Mouse (Mus musculus): ENCODE measurements around the gene Pdcd7. TPM values are rescaled to one million over a fixed set of nuclear protein-coding genes. Genes with fewer than 3 reads are reported as not detected.

The Pdcd7 gene
- total RNA-seq, 2 experiments from 2014 or later: 11.5 to 12.6 TPM

DNA sequence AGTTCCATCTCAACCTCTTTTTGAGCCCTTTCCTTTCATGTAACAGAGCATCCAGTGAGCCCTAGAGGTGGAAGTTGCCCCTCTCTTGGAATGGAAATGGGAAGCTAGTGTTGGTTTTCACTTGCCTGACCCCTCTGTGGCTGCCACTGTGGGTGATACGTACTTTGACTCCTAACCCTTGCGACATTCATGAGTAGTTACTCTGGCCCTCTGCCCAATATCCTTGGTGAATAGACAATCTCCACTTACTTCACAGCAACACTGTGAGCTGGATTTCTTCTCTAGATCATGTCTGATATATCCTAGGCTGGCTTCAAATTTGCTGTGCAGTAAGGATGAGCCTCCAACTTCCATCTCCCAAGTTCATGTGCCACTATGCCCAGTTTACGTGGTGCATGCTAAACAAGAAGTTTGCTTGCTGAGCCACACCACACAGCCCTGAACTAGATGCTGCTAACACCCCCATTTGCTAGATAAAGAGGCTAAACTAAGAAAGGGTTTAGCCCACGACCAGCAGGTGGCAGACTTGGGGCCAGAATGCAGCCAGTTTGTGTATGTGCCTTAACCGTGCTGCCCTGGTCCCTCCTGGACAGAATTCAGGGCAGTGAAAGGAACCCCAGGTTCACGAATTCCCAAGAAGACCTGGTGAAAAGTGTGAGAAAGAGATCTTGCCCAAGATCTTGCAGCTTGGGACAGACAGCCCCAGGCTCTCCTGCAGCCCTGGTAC is 46.9 kb downstream of the Pdcd7 start:
- no peak for DNase-seq (ENCODE audit: low spot score)
- intact Hi-C loops (cut with DNase I): loop anchor here (2.0 kb wide), 1 partner anchor 40 kb away; no protein-coding TSS in a partner anchor

- intact Hi-C loops (cut with DNase I): loop anchor here (2.0 kb wide), 1 partner anchor 39 kb away; no protein-coding TSS in a partner anchor
- DNase-seq (ENCODE audit: low spot score): no peak
These were observed 47.7 kb downstream of the Pdcd7 start for GRCm38 (mm10) chr9:65393606-65394005.

DNA sequence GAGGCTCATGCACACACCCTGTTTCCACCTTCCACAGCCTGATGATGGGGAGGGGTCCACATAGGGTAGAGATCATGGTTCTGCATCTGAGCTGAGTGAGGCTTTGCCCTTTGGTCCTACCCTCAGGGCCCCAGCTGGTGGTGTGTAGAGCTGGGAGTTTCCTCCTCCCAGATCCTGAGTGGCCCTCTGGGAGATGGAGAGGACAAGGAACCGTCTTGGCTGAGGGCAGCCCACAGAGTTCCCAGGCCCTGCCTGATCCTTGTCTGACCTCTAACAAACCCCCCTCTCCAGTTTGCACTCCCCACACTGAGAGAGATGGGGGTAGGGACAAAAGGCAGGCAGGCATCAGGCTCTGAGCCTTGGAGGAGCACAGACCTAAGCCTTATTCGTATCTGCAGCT is 48.5 kb downstream of the Pdcd7 start:
- DNase-seq (ENCODE audit: low spot score): no peak
- intact Hi-C loops (cut with DNase I): no loop called here

GRCm38 (mm10) chr9:65398279-65398678 is 52.4 kb downstream of the Pdcd7 start, which contains the start of gene Rasl12:
TSS of gene Rasl12 (plus strand) at chr9:65398506.
- intact Hi-C loops (cut with DNase I): no loop called here

DNA sequence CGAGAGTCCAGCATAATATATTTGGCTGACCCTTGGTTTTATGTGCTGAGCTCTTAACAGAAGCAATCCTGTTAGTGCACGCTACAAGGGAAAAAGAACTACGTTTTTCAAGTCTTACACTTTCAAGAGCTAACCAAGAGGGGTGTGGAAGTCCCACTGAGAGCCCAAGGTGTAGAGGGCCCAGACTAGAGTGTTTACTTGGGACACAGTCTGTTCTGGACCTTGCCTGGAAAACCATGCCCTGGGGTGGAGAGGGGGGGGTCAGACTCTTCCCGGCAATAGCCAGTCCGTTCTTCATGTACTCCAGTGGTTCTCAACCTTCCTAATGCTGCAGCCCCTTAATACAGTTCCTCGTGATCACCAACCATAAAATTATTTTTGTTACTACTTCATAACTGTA is 54.0 kb downstream of the Pdcd7 start:
- intact Hi-C loops (cut with DNase I): no loop called here
- no peak for DNase-seq (ENCODE audit: low spot score)

More at GRCm38 (mm10) chr9:65398279-65398678, 52.4 kb downstream of the Pdcd7 start, which contains the start of gene Rasl12:
- DNase-seq (ENCODE audit: low spot score): peak; percentile 68

DNA sequence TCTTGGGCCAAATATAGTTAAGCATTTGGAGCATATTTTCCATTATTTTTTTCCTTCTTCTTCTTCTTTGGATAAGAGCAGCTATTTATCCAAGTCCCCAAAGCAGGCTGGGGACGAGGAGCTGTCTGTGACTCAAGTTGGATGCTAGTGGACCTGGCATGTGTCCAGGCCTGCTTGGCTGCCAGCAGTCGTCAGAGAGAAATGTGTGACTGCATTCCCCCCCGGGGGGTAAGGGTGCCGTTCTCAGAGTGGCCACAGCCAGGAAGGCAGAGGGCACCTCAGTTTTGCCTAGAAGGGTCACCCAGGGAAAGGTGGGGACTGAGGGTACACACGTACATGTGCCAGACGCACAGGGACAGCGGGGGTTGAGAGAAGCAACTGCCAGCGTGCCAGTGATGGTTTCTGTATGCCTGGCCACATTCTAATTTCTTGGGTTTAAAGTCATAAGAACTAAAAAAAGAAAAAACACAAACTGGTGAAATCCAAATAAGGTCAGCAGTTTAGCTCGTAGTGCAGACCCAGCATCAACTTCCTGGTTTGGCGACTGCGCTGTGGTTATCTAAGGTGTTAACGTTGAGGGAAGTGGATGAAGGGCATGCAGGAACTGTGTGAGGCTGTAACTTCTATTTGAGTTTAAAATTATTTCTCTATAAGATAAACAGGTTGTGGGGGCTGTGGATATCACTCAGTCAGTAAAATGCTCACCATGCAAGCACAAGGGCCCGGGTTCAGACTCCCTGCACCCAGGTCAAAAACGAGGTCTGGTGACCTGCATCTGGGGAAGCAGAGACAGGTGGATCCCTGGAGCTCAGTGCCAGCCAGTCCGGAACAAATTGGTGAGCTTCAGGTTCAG is 58.7 kb downstream of the Pdcd7 start:
- intact Hi-C loops (cut with DNase I): no loop called here
- DNase-seq (ENCODE audit: low spot score): peak; percentile 80

- DNase-seq (ENCODE audit: low spot score): no peak
- intact Hi-C loops (cut with DNase I): no loop called here
These were observed 59.2 kb downstream of the Pdcd7 start for GRCm38 (mm10) chr9:65405184-65405449.

DNA sequence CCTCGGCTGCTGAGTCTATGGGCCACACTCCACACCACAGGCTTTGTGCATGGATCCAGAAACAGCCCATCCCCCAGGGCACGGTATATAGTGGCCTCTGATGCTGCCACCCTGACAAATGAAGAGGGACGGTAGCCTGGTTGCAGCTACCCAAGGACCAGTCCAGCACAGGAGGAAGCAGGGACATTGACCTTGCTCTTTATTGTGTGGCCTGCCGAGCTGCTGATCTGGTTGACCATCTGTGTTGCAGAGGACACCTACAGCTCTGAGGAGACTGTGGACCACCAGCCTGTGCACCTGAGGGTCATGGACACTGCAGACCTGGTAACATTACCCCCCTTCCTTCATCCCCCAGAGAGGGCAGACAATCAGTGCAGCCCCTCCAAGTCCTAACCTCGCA is 61.4 kb downstream of the Pdcd7 start:
- intact Hi-C loops (cut with DNase I): no loop called here

DNA sequence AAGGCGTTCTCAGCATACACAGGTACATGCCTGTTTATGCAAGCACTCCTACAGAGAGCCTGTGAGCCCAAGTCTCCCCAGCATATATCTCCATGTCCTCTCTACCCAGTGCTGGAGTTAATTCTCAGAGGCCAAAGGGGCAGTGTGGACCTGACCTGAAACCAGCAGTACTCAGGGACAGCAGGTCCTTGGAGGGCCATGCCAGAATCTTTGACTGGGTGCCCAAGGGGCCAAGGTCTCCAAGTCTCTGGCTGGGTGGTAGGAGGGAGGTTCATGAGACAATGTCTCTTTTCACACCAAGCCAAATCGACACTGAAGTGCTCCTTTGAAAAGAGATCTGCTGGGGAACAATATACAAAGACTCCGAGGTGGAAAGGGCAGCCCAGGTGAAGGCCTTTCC is 62.0 kb downstream of the Pdcd7 start:
- intact Hi-C loops (cut with DNase I): no loop called here
- no peak for DNase-seq (ENCODE audit: low spot score)

More for the DNA sequence above, 61.4 kb downstream of the Pdcd7 start:
- DNase-seq (ENCODE audit: low spot score): no peak

GRCm38 (mm10) chr9:65408871-65409295 is 63.0 kb downstream of the Pdcd7 start:
- no peak for DNase-seq (ENCODE audit: low spot score)
- intact Hi-C loops (cut with DNase I): no loop called here

Other genes with a start within 250 kb of the Pdcd7 start
- 10 to 100 TPM in 1 of 2 experiments, 1 to 10 TPM in 1; 8.9 to 10.3 TPM for gene Igdcc4, start 244.6 kb upstream of the Pdcd7 start, total RNA-seq (2021)
- under 1 TPM in 1 of 2 experiments, not detected in 1; 0.08 TPM for gene Igdcc3, start 204.9 kb upstream of the Pdcd7 start, total RNA-seq (2021)
- gene Parp16, start 150.8 kb upstream of the Pdcd7 start, total RNA-seq (2021): 1 to 10 TPM; 4.2 TPM
- 1 to 10 TPM; 4.8 to 6.6 TPM for gene Cilp, start 80.9 kb upstream of the Pdcd7 start, total RNA-seq (2021)
- gene Clpx, start 51.8 kb upstream of the Pdcd7 start, total RNA-seq (2021): 100 to 1,000 TPM; 101 to 106 TPM
- under 1 TPM; 0.20 to 0.39 TPM for gene Ubap1l, start 14.9 kb downstream of the Pdcd7 start, total RNA-seq (2021)
- gene Kbtbd13, start 45.5 kb downstream of the Pdcd7 start, total RNA-seq (2021): 1 to 10 TPM; 2.6 to 3.1 TPM
- gene Rasl12, start 52.4 kb downstream of the Pdcd7 start, total RNA-seq (2021): 1 to 10 TPM; 6.4 to 8.8 TPM
- gene Slc51b, start 76.9 kb downstream of the Pdcd7 start, total RNA-seq (2021): not detected
- gene Mtfmt, start 89.7 kb downstream of the Pdcd7 start, total RNA-seq (2021): 1 to 10 TPM; 5.7 to 6.4 TPM
- 10 to 100 TPM; 10.6 to 13.1 TPM for gene Spg21, start 114.8 kb downstream of the Pdcd7 start, total RNA-seq (2021)
- gene Ankdd1a, start 174.1 kb downstream of the Pdcd7 start, total RNA-seq (2021): not detected
- 10 to 100 TPM; 12.9 to 13.2 TPM for gene Plekho2, start 233.9 kb downstream of the Pdcd7 start, total RNA-seq (2021)
- gene Pif1, start 241.1 kb downstream of the Pdcd7 start, total RNA-seq (2021): not detected

Measured in heart, postnatal 25 days (tissue).